ENCODE assay signal across 18 mouse cellular contexts in genomic region chr6:51335314-51335713, GRCm38 (mm10).
DNase-seq lines count a peak whose midpoint lies in the region; ATAC-seq and TF ChIP-seq lines count a peak whose summit lies in the region.
"Had no signal": no experiment of that assay in that cellular context is flagged by ENCODE, and none has a peak within 500 bp of the region (broad histone marks: within the 10 kb centered on the region; RNA-seq: fewer than 3 reads in every experiment).

No protein-coding gene starts in this region.

- no peak overlapping the region for H3K4me3 ChIP-seq in lung, embryonic 14.5 days (ENCODE audit: low read depth, low read length)
- no peak overlapping the region for H3K4me3 ChIP-seq in embryonic facial prominence, embryonic 13.5 days
- H3K4me3 ChIP-seq in intestine, embryonic 16.5 days (ENCODE audit: low read length): no peak overlapping the region
- no peak overlapping the region for H3K4me3 ChIP-seq in cerebellum, adult 2 months (replicated peaks; ENCODE audit: insufficient read depth, low read depth, low read length)
- H3K4me3 ChIP-seq: limb, embryonic 12.5 days; midbrain, embryonic 13.5 days; neural tube, embryonic 13.5 days had no signal

- H3K27ac ChIP-seq in lung, embryonic 14.5 days (ENCODE audit: low read depth): peak overlapping the region; percentile 34
- H3K27ac ChIP-seq in embryonic facial prominence, embryonic 13.5 days: peak overlapping the region; percentile 96
- 0 out of 2 replicates have a peak overlapping the region, but pooled peaks have one; percentile 1 for H3K27ac ChIP-seq in intestine, embryonic 16.5 days (ENCODE audit: low read length)
- H3K27ac ChIP-seq in cerebellum, adult 2 months (ENCODE audit: insufficient read depth, low read length): no peak overlapping the region
- H3K27ac ChIP-seq: midbrain, embryonic 13.5 days; neural tube, embryonic 13.5 days had no signal

- TF ChIP-seq POLR2A in cerebellum, adult 2 months (IDR thresholded peaks at IDR 0.05; ENCODE audit: borderline replicate concordance, insufficient read depth, low read length): no peak

- peak; percentile 92 for DNase-seq in heart, adult 11 months
- DNase-seq in heart, adult 8-10 months (ENCODE audit: low spot score): no peak
- no peak for DNase-seq in lung, embryonic 14.5 days
- DNase-seq in lung, adult 18-20 months: no peak
- no peak for DNase-seq in cerebellum, adult 2 months
- DNase-seq in T-cell, adult 2 months (ENCODE audit: low spot score): no peak
- DNase-seq: B cell, adult 2 months; cerebellum, postnatal 14 days; kidney, postnatal 10 days; lung, adult 2 months; thymus, adult 18-20 months had no signal

- ATAC-seq in lung, embryonic 14.5 days (ENCODE audit: insufficient read depth): peak; percentile 42; the same call in 1 of the 2 replicates
- no peak for ATAC-seq in embryonic facial prominence, embryonic 13.5 days (ENCODE audit: insufficient number of reproducible peaks, insufficient read depth, low FRiP score, low TSS enrichment, low read depth)
- ATAC-seq in intestine, embryonic 16.5 days: 0 out of 2 replicates have a peak, but pooled peaks have one; percentile 46
- ATAC-seq: forebrain, embryonic 14.5 days; midbrain, embryonic 13.5 days had no signal

- no peak overlapping the region for H3K4me2 ChIP-seq in lung, embryonic 14.5 days
- H3K4me2 ChIP-seq in embryonic facial prominence, embryonic 13.5 days: no peak overlapping the region
- H3K4me2 ChIP-seq in intestine, embryonic 16.5 days (ENCODE audit: low read depth, low read length): no peak overlapping the region
- H3K4me2 ChIP-seq: hindbrain, embryonic 14.5 days; limb, embryonic 12.5 days; midbrain, embryonic 13.5 days; neural tube, embryonic 13.5 days had no signal

- H3K9me3 ChIP-seq in lung, embryonic 14.5 days (ENCODE audit: low read depth, low read length): no peaks in the 10 kb centered on the region
- no peaks in the 10 kb centered on the region for H3K9me3 ChIP-seq in embryonic facial prominence, embryonic 13.5 days
- H3K9me3 ChIP-seq in intestine, embryonic 16.5 days (ENCODE audit: control insufficient read depth, low read length): no peaks in the 10 kb centered on the region
- H3K9me3 ChIP-seq: limb, embryonic 12.5 days; midbrain, embryonic 13.5 days; neural tube, embryonic 13.5 days had no signal

- WGBS in lung, embryonic 14.5 days: 71% methylated on average over 5 of the region's 5 CpGs
- WGBS in embryonic facial prominence, embryonic 13.5 days: 85% methylated on average over 5 of the region's 5 CpGs
- WGBS in intestine, embryonic 16.5 days: 83% methylated on average over 5 of the region's 5 CpGs
- 94% methylated on average over 5 of the region's 5 CpGs for WGBS in cerebellum, adult 2 months

- no peaks in the 10 kb centered on the region for H3K27me3 ChIP-seq in lung, embryonic 14.5 days (ENCODE audit: insufficient read depth, low read length)
- H3K27me3 ChIP-seq in embryonic facial prominence, embryonic 13.5 days: no peaks in the 10 kb centered on the region; the same call in 1 of the 2 replicates
- no peaks in the 10 kb centered on the region for H3K27me3 ChIP-seq in intestine, embryonic 16.5 days (replicated peaks; ENCODE audit: control insufficient read depth, insufficient read depth, low read length)
- no peaks in the 10 kb centered on the region for H3K27me3 ChIP-seq in cerebellum, adult 2 months (ENCODE audit: control insufficient read depth, insufficient read depth, low read length)
- H3K27me3 ChIP-seq: midbrain, embryonic 13.5 days; neural tube, embryonic 13.5 days had no signal

- no peaks in the 10 kb centered on the region for H3K36me3 ChIP-seq in lung, embryonic 14.5 days (ENCODE audit: insufficient read depth)
- no peaks in the 10 kb centered on the region for H3K36me3 ChIP-seq in embryonic facial prominence, embryonic 13.5 days
- H3K36me3 ChIP-seq in intestine, embryonic 16.5 days (ENCODE audit: control insufficient read depth, insufficient read depth, low read length): no peaks in the 10 kb centered on the region
- H3K36me3 ChIP-seq: limb, embryonic 12.5 days; midbrain, embryonic 13.5 days; neural tube, embryonic 13.5 days had no signal

- no peak overlapping the region for H3K9ac ChIP-seq in lung, embryonic 14.5 days
- H3K9ac ChIP-seq in embryonic facial prominence, embryonic 13.5 days: no peak overlapping the region
- H3K9ac ChIP-seq in intestine, embryonic 16.5 days (ENCODE audit: low read depth, low read length): no peak overlapping the region
- H3K9ac ChIP-seq: hindbrain, embryonic 14.5 days; limb, embryonic 12.5 days; midbrain, embryonic 13.5 days; neural tube, embryonic 13.5 days had no signal

- peaks cover 8% of the 10 kb centered on the region; the same call in 1 of the 2 replicates for H3K4me1 ChIP-seq in lung, embryonic 14.5 days (ENCODE audit: insufficient read depth)
- H3K4me1 ChIP-seq in embryonic facial prominence, embryonic 13.5 days: peaks cover 78% of the 10 kb centered on the region
- H3K4me1 ChIP-seq in intestine, embryonic 16.5 days (ENCODE audit: control insufficient read depth, insufficient read depth, low read length): peaks cover 12% of the 10 kb centered on the region; the same call in 1 of the 2 replicates
- H3K4me1 ChIP-seq in cerebellum, adult 2 months (ENCODE audit: control insufficient read depth, insufficient read depth, low read length): no peaks in the 10 kb centered on the region

- TF ChIP-seq CTCF in lung, embryonic 14.5 days (IDR thresholded peaks at IDR 0.05; ENCODE audit: low read depth): no peak
- TF ChIP-seq CTCF in cerebellum, adult 2 months (IDR thresholded peaks at IDR 0.05; ENCODE audit: borderline replicate concordance, insufficient read depth, low read depth, low read length): no peak
